Mouse (Mus musculus) lung, postnatal 0 days (tissue): ENCODE measurements at regions not wholly inside any gene's neighbourhood (a gene's known extent, or its start where the extent isn't known, plus 50 kb on each side); places are given as distances from the start of the nearest gene placed in this dataset.
A peak's percentile ranks its signal among the peaks of the same experiment; 100 is the strongest.

ENCODE experiments used
- ATAC-seq: fragments of 200-750 bp; cut with Nextera tagmentation; 2 replicates; pipeline ENCODE4 v1.8.0; 2017; ENCODE audit warnings: moderate library complexity
- DNase-seq: peaks from one replicate; pipeline ENCODE4 v3.0.0-alpha.2; 2016; ENCODE audit warnings: low spot score
- H3K27ac ChIP-seq: fragments of 300-500 bp; sonication (generic); 2 replicates; pipeline ENCODE4 v1.5.1; 2014; ENCODE audit warnings: antibody characterized with exemption, mild to moderate bottlenecking, low read length, mixed read lengths
- H3K27me3 ChIP-seq: fragments of 300-500 bp; sonication (generic); replicated peaks from 2 replicates; pipeline ENCODE4 v1.6.1; 2014; ENCODE audit warnings: low read length, mixed read lengths; ENCODE audit not compliant: insufficient read depth
- H3K36me3 ChIP-seq: fragments of 300-500 bp; sonication (generic); 2 replicates; pipeline ENCODE4 v1.6.1; 2014; ENCODE audit warnings: low read length, mixed read lengths; ENCODE audit not compliant: insufficient read depth
- H3K4me1 ChIP-seq: fragments of 300-500 bp; sonication (generic); 2 replicates; pipeline ENCODE4 v1.6.1; 2014; ENCODE audit warnings: antibody characterized with exemption, low read depth, low read length, mixed read lengths; ENCODE audit not compliant: insufficient read depth
- H3K4me2 ChIP-seq: fragments of 300-500 bp; sonication (generic); replicated peaks from 2 replicates; pipeline ENCODE4 v1.6.1; 2014; ENCODE audit warnings: low read depth, mild to moderate bottlenecking, low read length, moderate library complexity, mixed read lengths
- H3K4me3 ChIP-seq: fragments of 300-500 bp; sonication (generic); 2 replicates; pipeline ENCODE4 v1.5.1; 2014; ENCODE audit warnings: low read depth, low read length
- H3K9ac ChIP-seq: fragments of 300-500 bp; sonication (generic); replicated peaks from 2 replicates; pipeline ENCODE4 v1.6.1; 2014; ENCODE audit warnings: low read depth, mild to moderate bottlenecking
- H3K9me3 ChIP-seq: fragments of 300-500 bp; sonication (generic); 2 replicates; pipeline ENCODE4 v1.6.1; 2016; ENCODE audit warnings: low read length, mixed read lengths
- CTCF ChIP-seq: IDR thresholded peaks from 2 replicates; pipeline ENCODE4 v1.5.1; 2016; ENCODE audit warnings: antibody characterized with exemption, mild to moderate bottlenecking
- EP300 ChIP-seq: IDR thresholded peaks from 2 replicates; pipeline ENCODE4 v1.6.1; 2016; ENCODE audit warnings: antibody characterized with exemption, mild to moderate bottlenecking, control low read depth
- WGBS: fragments of 180-500 bp; shearing (Covaris S2); extraction: QIAGEN DNeasy Blood & Tissue Kit; methylation state at CpG from one replicate; pipeline ENCODE4 v1.1.7; 2014; 5-methylcytosine and 5-hydroxymethylcytosine counted together

DNA sequence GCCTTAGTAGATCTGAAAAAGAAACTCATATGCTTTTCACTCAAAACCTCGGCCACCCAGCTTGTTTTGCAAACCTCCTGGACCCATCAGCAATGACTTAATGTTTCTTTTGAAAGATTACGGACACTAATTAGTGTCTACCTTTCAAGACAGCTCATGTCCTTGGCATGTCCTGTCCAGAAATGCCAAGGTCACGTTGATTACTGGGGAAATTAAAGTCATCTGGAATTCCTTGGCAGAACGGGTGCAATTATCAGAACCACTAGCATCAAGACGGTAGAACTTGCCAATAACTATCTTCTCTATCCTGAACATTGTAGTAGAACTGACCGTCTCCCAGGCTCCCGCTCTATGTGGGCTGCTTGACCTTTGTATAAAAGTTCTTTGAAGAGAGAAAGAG lies 166.8 kb upstream of the Cxadr start:
- Histone ChIP-seq H3K36me3 (no peaks in the 10 kb centered on the region), H3K9me3 (no peaks in the 10 kb centered on the region), H3K4me1 (no peaks in the 10 kb centered on the region), H3K4me2 (no peak overlapping the region), H3K9ac (no peak overlapping the region), H3K4me3 (no peak overlapping the region), H3K27me3 (no peaks in the 10 kb centered on the region), H3K27ac (no peak overlapping the region)
- no peak for TF ChIP-seq CTCF
- WGBS = 64% methylated on average over 7 of the region's 7 CpGs
- DNase-seq = no peak
- no peak for ATAC-seq

DNA sequence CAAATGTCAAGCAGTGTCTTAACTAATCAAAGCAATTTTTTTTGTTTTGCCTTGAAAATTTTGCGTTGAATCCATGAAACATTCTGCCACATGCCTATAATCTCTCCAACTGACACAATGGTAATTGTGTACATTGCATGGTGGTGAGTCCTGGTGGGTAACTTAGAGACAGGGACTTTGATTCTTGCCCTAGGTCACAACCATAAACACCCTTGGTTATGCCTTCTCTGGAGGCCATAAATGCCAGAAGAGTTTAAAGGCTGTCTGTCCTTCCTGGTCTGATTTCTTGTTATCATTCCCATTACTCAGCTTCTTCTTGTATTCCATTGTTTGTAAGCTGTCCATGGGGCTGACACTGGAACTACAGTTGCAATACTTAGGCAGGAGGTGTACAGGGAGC lies 179.6 kb upstream of the Cxadr start:
- ATAC-seq = no peak
- WGBS = 63% methylated on average over 1 of the region's 1 CpGs
- no peaks in the 10 kb centered on the region for H3K4me1 ChIP-seq

DNA sequence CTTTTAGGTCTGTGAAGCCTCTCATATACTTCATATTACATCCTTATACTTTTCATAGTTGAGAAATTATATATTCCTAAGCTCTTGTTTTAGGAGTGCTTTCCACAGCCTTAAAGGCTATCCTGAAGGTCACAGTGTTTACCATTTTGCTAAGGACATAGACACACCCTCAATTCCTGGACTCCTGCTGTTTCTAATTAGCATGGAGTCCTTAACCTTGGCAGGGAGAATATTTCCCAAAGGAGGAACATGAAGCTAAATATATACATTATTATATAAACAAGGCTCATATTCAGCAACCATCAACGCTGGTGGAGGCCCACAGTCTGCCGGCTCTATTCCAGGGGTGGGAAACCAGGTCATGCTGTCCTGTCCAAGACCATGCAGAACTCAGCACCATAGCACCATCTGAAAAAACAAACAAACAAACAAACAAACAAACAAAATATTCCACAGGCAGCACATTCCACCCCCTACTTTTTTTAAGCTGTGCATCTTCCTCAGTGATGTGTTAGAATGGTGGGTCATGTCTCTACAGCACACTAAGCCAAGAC lies 180.9 kb upstream of the Cxadr start:
- no peaks in the 10 kb centered on the region for H3K4me1 ChIP-seq
- no peak for DNase-seq
- H3K9ac ChIP-seq = no peak overlapping the region
- 30% methylated on average over 2 of the region's 2 CpGs for WGBS
- ATAC-seq = no peak
- no peak overlapping the region for H3K27ac ChIP-seq
- no peak overlapping the region for H3K4me3 ChIP-seq
- H3K36me3 ChIP-seq = no peaks in the 10 kb centered on the region
- no peak overlapping the region for H3K4me2 ChIP-seq
- TF ChIP-seq CTCF = no peak
- TF ChIP-seq EP300 = no peak
- no peaks in the 10 kb centered on the region for H3K9me3 ChIP-seq
- no peaks in the 10 kb centered on the region for H3K27me3 ChIP-seq

More for the DNA sequence above, 179.6 kb upstream of the Cxadr start:
- Histone ChIP-seq H3K9ac (no peak overlapping the region), H3K27ac (no peak overlapping the region), H3K27me3 (no peaks in the 10 kb centered on the region), H3K4me3 (no peak overlapping the region), H3K4me2 (no peak overlapping the region), H3K36me3 (no peaks in the 10 kb centered on the region), H3K9me3 (no peaks in the 10 kb centered on the region)
- TF ChIP-seq CTCF (no peak), EP300 (no peak)
- DNase-seq = no peak

DNA sequence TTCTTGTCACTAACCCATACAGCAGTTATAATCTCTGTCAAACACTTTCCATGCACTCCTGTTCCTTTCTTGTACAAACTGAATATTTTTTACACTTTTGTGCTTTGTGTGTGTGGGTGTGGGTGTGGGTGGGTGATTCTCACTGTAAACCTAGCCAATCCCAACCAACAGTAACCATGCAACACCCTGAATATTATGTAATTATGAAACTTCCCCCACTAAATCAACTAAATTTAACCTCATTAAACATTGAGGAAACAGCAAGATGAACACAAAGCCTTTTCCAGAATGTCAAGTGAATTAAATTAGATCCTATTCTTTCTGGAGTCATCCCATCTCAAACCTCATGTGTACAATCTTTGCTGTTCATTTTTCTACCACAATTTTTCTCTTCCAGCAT lies 197.0 kb upstream of the Cxadr start:
- no peaks in the 10 kb centered on the region for H3K27me3 ChIP-seq
- no peak for ATAC-seq
- no peak overlapping the region for H3K9ac ChIP-seq
- DNase-seq = no peak
- H3K4me3 ChIP-seq = no peak overlapping the region
- no peak overlapping the region for H3K27ac ChIP-seq
- no peaks in the 10 kb centered on the region for H3K4me1 ChIP-seq
- no peak for TF ChIP-seq EP300
- H3K4me2 ChIP-seq = no peak overlapping the region
- H3K9me3 ChIP-seq = no peaks in the 10 kb centered on the region
- H3K36me3 ChIP-seq = no peaks in the 10 kb centered on the region

DNA sequence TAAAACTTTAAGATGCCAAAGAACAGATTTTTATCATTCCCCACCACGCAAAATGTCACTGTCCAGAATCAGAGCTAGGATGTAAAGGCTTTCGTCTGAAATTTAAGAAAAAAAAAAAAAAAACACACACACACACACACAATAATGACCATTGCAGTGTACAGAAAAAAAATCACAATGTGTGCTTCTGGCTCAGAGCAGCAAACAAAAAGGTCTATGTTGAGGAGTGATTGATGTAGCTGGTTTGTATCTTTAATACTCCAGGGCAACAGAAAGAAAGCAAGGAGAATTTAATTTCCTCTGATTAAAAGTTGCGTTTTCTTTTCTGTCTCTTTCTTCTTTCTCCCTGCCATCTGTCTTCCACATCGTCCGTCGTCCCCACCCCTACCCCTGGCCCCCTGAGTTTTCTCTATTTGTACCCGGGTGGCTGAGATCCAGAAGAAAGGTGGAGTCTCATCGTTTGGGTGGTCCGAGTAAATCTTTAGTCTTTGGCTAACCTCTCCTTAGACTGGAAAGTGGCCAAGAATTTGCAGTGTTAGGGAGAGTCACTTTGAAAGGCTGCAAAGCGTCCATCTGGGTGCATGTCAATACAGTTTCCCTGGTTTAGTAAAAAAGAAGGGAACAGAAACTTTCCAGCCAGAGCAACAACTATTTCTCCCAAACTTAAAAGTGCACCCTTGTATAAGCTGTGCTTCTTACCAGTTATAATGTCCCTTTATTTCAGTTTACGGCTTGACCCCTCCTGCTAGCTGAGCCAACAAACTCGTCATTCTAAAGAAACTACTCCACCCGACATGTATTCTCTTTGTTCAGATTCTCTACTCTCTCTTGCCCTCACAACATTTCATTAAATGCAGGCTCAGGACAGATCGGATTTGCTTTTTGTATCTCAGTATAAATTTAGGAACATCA lies 199.6 kb upstream of the Cxadr start:
- H3K9ac ChIP-seq = no peak overlapping the region
- no peaks in the 10 kb centered on the region for H3K4me1 ChIP-seq
- no peaks in the 10 kb centered on the region for H3K27me3 ChIP-seq
- WGBS = 24% methylated on average over 14 of the region's 14 CpGs
- H3K4me3 ChIP-seq = peak overlapping the region; percentile 8; the same call in 1 of the 2 replicates
- DNase-seq (peak; percentile 46), ATAC-seq (no peak)
- no peak overlapping the region for H3K27ac ChIP-seq
- H3K9me3 ChIP-seq = no peaks in the 10 kb centered on the region
- no peaks in the 10 kb centered on the region for H3K36me3 ChIP-seq
- peak overlapping the region; percentile 39; the same call in 1 of the 2 replicates for H3K4me2 ChIP-seq
- TF ChIP-seq EP300 (no peak), CTCF (no peak)

DNA sequence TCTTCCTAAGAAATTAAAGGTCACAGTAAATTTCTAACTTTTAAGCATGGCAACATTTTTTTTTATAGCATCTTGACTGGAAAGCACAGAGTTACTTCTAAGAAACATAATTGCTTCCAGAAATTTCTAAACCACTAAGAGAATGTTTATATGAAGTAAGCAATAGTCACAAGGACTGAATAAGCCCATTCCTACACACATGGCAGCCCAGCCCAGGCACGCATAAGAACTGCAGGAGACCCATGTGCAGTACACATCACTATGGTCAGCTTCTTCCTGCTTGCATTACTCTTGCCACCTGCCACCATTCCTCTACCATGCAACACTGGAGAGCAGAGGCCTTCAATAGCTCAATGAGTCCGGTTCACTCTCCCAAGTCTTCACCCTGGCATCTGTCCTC lies 201.4 kb upstream of the Cxadr start:
- Histone ChIP-seq H3K27ac (no peak overlapping the region), H3K9ac (no peak overlapping the region), H3K4me2 (no peak overlapping the region), H3K9me3 (no peaks in the 10 kb centered on the region), H3K27me3 (no peaks in the 10 kb centered on the region), H3K36me3 (no peaks in the 10 kb centered on the region), H3K4me3 (no peak overlapping the region), H3K4me1 (no peaks in the 10 kb centered on the region)
- 87% methylated on average over 2 of the region's 2 CpGs for WGBS
- ATAC-seq (no peak), DNase-seq (no peak)
- TF ChIP-seq CTCF (no peak), EP300 (no peak)
